Mouse (Mus musculus) left cerebral cortex, postnatal 14 days (tissue): Measurements from ENCODE around the gene Prss43. TPM values are rescaled to one million over a fixed set of nuclear protein-coding genes. Genes with fewer than 3 reads are reported as not detected.
A peak's percentile ranks its signal among the peaks of the same experiment; 100 is the strongest.

Source experiments
- DNase-seq, 2 experiments: peaks; one replicate each; pipeline ENCODE4 v3.0.0; 2021 to 2022; ENCODE audit warnings: low spot score in 2 of 2, mixed read lengths in 1 of 2
- intact Hi-C: fragments of 180-260 bp; cut with DNase I; formaldehyde crosslinking; loops from one replicate; pipeline ENCODE4 v1.15.1; 2025
- total RNA-seq, 2 experiments: library from RNA; stranded (reverse); gene quantifications; 2 replicates each; pipeline ENCODE4 v1.2.3; 2021

Prss43 gene
- total RNA-seq, 2 experiments from 2014 or later, result not detected

DNA sequence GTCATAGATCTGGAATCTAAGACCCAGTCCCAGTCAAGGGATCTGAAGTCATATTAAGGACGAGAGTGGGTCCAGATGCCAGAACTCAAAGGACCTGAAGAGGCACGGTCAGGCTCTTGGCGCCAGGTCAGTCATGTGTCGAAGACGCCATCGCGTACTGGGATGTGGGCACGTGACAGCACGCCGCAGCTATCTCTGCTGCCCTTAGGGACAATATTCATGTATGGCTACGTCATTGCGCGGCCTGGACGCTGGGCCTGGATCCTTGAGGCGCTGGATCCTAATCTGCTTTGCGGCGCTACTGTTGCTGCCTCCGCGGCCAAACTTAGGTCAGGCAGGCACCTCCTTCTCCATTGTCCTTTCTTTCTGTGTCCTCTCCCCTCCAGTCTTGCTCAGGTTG, 7.9 kb downstream of the Prss43 start, which contains the start of gene Prss45:
Prss45 (plus strand) TSS at position 178 of the 400 bp plus-strand sequence.
- DNase-seq, result no peak
- intact Hi-C loops, result no loop called here

GRCm38 (mm10) chr9:110834961-110835360, 8.5 kb downstream of the Prss43 start:
- intact Hi-C loops, result no loop called here
- no peak for DNase-seq

DNA sequence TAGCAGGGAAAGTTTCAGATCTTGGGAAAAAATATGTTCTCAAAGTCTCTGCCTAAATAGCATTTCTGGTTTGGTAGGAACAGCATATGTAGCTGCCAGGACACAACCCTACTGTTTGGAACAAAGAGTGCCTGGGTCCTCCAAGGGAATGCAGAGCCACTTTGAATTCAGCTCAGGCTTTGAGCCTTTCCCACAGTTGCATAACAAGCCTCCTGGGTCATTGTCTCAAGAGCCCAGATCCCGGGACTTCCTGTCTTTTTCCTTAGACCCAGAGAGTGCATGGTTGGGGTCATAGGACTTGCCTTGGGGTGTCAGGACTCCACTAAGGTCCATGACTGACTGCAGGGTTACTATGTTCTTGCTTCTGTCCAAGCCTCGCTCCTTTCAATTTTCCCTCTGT, 9.6 kb downstream of the Prss43 start:
- peak; percentile 29 to 64 for DNase-seq

GRCm38 (mm10) chr9:110840905-110841304, 14.4 kb downstream of the Prss43 start:
- no peak for DNase-seq
- intact Hi-C loops, result no loop called here

More for the DNA sequence above, 9.6 kb downstream of the Prss43 start:
- intact Hi-C loops, result no loop called here

GRCm38 (mm10) chr9:110841438-110841837, 14.9 kb downstream of the Prss43 start:
- DNase-seq, result no peak
- intact Hi-C loops, result no loop called here

- no peak for DNase-seq
- intact Hi-C loops, result no loop called here
Observed at GRCm38 (mm10) chr9:110844206-110844605, 17.7 kb downstream of the Prss43 start, which contains the start of gene Prss46. TSS of gene Prss46 (plus strand) at chr9:110844506.

- intact Hi-C loops, result no loop called here
- DNase-seq, result no peak
Observed at GRCm38 (mm10) chr9:110849162-110849561, 22.7 kb downstream of the Prss43 start.

DNA sequence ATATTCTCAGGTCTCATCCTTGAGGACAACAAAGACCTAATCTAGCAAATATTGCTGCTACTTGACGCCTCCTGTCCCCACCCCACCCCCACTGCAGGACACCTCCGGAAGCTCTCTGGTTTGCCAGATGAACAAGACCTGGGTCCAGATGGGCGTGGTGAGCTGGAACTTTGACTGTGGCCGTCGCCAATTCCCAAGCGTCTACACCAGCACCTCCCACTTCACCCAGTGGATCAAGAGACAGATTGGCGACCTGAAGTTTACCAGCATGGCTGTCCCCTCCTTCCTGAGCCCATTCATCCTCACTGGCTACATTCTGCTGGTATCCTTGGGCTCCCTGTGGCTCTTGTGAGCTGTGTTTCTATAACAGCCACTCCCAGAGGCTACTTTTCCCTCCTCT, 29.4 kb downstream of the Prss43 start:
- no peak for DNase-seq
- intact Hi-C loops, result no loop called here

DNA sequence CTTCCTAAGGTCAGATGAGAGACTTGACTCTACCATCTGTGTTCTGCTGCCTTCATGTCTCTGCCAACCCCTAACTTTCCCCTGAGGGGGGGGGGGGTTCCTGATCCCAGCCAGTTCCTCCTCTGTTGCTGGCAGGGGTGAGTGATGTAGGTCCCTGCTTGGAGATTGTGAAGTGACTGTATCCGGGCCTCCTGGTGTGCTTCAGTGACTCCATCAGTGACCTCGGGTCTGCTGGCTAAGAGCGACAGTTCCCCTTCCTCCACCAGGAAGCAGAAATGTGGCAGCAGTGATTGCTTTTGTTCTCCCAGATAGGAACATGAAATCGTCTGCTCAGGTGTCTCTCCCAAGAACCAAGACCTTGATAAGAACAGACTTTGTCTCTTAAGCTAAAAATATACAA, 30.4 kb downstream of the Prss43 start:
- intact Hi-C loops, result no loop called here
- no peak for DNase-seq

DNA sequence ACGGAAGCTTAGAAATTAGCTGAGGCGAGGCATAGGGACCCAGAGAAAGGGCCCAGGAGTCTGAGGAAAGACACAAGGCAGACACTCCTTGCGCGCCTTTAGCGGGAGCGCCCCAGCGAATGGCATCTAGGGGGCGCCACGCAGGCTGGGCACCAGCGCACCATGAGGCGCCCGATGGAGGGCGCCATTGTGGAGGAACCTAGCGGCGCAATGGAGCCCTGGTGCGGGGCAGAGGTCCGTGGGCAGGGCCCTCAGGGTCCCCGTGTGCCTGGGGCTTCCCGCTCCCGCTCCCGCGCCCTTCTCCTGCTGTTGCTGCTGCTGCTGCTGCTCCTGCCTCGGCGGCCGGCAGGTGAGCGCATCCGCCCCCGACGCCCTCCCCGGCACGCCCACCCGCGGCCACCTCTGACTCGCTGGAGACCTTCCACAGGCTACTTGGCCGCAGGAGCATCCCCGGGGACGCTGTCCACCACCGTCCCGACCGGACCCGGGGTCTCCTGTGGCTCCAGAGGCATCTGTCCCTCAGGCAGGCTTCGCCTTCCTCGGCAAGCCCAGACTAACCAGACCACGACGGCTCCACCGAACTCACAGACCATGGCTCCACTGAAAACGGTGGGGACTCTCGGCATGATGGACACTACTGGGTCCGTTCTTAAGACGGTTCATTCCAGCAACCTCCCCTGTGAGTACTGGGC, 31.4 kb downstream of the Prss43 start, which contains the start of gene Prss50:
Prss50 (plus strand) TSS at position 187 of the 692 bp plus-strand sequence.
- intact Hi-C loops, result no loop called here
- no peak for DNase-seq

DNA sequence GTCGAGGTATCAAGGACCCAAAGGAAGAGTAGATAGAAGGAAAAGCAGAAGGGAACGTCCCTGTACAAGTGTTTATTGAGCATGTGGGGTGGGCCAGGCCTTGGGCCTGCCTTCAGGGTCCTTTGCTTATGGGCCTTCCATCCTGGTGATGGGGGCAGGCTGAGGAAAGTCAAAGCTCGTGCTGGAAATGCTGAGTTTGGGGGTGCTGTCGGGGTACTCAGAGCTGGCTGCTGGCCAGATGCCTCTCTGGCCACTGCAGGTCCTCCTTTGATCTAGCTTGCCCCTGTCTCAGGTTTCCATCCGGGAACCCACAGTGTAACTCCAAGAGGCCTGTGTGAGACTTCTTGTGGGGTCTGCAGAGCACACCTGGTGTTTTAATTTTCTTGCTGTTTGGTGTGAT, 32.0 kb downstream of the Prss43 start:
- intact Hi-C loops, result no loop called here
- DNase-seq, result no peak

GRCm38 (mm10) chr9:110858967-110859596, 32.6 kb downstream of the Prss43 start:
- intact Hi-C loops, result no loop called here

DNA sequence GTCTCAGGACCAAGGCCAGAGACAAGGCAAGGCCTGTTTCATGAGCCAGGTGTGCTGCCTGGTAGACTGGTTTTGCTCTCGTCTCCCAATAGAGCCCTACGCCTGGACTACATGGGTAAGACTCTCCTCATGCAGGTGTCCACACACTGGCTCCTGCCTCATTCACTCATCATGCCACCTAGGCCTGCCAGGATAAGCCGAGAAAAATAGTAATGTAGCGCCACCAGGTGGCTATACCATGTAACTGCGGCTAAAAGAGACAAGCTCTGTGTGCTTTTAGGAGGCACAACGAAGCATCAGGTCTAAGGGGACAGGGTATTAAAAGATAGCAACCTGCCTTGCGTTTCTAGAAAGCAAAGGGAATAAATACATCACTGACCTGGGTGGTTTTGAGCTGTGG, 44.5 kb downstream of the Prss43 start:
- peak; percentile 65 to 78 for DNase-seq
- intact Hi-C loops, result loop anchor here (2.0 to 10.0 kb wide), 3 partner anchors 90 to 236 kb away; no protein-coding TSS in a partner anchor

More at GRCm38 (mm10) chr9:110858967-110859596, 32.6 kb downstream of the Prss43 start:
- DNase-seq, result no peak

DNA sequence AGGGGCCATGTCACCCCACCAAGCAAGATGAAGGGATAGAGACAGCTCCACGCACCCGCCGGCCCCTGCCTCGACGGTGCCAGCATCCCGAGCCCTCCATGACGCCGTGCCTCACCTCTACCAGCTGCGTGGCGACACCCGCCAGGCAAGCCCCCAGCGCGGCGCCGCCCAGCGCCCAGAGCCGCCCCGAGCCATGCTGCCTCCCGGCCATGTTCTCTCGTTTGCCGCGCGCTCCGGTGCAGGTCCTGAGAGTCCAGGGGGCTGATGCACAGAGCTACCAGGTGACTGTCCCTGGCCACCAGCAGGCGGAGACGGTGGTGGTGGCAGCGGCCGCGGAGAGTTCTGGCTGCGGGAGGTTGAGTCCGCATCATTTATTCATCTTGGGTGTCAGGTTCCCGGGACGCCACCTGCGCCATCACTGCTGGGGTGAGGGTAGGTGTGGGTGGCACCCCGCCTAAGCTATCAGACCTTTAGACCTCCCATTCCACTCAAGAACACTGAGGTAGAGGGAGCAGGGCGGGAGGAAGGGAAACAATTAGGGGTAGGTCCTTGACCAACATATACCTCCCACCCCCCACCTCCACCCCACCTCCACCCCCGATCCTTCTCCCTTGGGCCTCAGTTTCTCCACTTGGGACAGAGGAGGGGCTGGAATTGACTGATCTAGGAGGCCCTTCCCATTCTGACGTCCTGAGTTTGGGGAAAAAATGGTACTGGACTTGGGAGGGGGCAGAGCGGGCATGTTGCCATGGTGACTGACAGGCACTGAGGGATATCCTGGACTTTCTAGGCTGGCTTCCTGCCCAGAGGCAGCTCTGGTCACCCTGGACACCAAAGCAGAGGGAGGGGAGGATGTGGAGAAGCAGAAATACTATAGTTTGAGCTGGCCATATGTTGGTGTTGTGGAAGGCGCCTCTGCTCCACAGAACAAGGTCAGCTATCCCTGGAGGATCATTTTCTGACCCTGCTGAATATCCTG, 47.5 kb downstream of the Prss43 start:
- peak; percentile 74 to 91 for DNase-seq
- intact Hi-C loops, result loop anchor here (5.0 to 10.0 kb wide), 2 partner anchors 157 to 239 kb away; no protein-coding TSS in a partner anchor

- no peak for DNase-seq
- intact Hi-C loops, result loop anchor here (5.0 to 10.0 kb wide), 2 partner anchors 157 to 240 kb away; no protein-coding TSS in a partner anchor
Observed at GRCm38 (mm10) chr9:110874660-110875191, 48.2 kb downstream of the Prss43 start.

GRCm38 (mm10) chr9:110875288-110875695, 48.8 kb downstream of the Prss43 start:
- no peak for DNase-seq
- intact Hi-C loops, result loop anchor here (10.0 kb wide), 1 partner anchor 240 kb away; no protein-coding TSS in a partner anchor

DNA sequence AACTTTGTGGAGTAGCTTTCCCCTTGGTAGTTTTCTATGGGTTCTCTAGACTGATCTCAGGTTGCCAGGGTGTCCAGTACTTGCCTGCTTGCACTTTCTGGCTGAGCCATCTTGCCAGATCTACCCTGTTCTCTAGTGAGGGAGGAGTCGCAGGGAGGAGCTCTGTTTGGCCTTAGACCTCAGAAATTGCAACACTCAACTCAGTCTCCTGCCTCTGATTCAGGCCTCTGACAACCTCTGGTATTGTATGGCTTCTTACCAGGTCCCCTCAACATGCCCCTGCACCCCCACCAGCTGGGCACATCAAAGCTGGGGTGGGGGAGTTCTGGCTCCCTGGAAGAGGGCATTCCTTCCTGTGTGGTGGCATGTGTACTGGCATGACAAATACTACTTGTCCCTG, 50.9 kb downstream of the Prss43 start:
- DNase-seq, result no peak
- intact Hi-C loops, result loop anchor here (10.0 kb wide), 1 partner anchor 243 kb away; no protein-coding TSS in a partner anchor

DNA sequence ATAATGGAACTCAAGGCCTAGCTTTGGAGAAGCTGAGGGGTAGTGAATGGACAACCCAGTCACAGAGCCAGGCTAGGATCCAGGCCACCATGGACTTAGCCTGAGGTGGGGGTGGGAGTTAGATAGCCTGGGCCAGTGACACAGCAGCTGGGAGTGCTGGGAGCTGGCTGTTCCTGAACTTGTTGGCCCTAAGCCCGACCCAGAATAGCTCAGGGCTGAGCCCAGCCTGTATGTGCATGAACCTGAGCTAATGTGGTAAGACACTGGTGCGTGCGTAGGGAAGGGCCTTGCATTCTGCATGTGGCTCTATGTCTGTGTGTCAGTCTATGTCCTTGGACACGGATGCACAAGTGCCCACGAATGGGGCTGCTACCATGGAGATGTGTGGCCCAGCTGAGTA, 51.4 kb downstream of the Prss43 start:
- intact Hi-C loops, result loop anchor here (10.0 kb wide), 1 partner anchor 243 kb away; no protein-coding TSS in a partner anchor
- DNase-seq, result peak; percentile 35 to 49
